Mouse (Mus musculus): ENCODE results near the gene Wdr54. TPM values are rescaled to one million over a fixed set of nuclear protein-coding genes. Genes with fewer than 3 reads are reported as not detected.

Gene Wdr54
- total RNA-seq (2021) = 1 to 10 TPM; 1.6 to 1.8 TPM

DNA sequence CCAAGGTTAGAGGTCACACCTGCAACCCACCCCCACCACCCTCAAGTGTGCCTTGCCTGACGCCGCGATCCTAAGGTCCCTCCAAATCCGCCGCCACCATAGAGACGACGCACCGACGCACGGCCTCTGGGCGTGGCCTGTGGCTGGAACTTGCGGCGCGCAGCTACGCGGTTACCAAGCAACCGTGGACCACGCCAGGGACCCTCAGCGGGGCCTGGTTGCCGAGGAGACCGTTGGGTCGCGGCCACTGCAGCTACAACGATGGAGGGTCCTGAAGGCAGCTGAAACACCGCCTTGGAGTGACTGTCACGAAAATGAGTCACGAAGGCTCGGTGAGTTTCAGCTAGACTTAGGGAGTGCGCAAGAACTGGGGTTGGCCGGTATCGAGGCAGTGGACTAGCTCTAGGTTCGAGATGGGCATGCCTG is at the start of gene Wdr54, which contains the start of gene 1700003E16Rik:
TSS of gene Wdr54 (minus strand) at position 139 of the 426 bp plus-strand sequence.
TSS of gene 1700003E16Rik (plus strand) at position 146 of the 426 bp plus-strand sequence.
- peak; percentile 70 for DNase-seq

DNA sequence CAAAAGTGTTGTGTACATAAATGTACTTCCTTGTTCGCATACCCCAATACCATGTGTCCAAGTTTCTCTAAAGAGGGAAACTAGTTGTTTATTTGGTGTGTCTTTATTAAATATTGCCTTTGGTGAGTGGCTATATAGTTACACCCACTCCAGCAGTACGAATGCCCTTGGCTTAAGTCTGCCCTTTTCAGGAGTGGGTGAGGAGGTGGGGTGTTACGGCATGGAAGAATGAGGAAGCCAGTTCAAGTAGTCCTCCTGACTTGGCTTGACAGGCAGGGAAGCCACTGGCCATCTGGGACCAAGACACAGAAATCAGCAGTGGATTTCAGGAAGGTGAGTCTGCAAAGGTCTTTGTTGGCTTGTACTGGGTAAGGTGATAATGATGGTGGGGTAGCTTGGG is 49.7 kb upstream of the Wdr54 start:
- DNase-seq = no peak

DNA sequence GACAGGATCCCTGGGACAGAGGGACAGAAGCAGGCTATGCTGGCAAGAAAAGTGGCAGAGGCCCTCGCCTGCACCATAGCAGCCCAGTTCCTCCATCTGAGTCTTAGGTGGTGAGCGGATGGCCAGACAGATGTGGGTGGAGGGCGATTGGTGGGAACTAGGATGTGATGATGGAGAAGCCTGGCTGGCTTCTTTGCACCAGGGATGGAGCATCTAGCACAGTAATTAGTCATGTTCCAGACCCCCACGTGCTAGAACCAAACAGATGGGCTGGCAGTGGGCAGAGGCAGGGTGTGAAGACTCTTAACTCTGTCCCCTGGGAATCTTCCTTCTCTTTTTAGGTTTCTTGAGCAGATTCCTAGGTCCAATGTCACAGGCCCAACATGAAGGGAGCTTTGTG is 47.1 kb upstream of the Wdr54 start:
- DNase-seq = no peak

DNA sequence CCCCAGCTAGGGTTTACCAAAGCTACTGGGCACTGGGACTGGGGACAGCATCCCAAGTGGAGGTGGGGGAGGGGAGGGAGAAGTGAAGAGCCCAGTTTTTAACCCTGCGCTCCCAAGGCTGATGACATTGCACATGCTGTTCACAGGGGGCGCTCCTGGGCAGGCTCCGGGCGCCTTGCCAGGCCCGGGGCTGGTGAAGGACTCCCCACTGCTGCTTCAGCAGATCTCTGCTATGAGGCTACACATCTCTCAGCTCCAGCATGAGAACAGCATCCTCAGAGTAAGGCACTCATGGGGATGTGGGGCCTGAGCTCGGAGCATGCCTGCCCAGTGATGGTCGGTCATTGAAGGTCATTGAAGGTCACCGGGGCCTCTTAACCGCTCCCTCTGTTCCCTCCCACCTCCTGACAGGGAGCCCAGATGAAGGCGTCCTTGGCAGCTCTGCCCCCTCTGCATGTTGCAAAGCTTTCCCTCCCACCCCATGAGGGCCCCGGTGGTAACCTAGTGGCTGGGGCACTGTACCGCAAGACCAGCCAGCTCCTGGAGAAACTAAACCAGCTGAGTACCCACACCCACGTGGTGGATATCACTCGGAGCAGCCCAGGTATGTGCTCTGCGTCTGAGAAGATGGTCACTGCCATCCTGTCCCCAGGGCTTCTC is 41.3 kb upstream of the Wdr54 start:
- DNase-seq = peak; percentile 72

- no peak for DNase-seq
Measured at GRCm38 (mm10) chr6:83193571-83193970, 37.4 kb upstream of the Wdr54 start.

DNA sequence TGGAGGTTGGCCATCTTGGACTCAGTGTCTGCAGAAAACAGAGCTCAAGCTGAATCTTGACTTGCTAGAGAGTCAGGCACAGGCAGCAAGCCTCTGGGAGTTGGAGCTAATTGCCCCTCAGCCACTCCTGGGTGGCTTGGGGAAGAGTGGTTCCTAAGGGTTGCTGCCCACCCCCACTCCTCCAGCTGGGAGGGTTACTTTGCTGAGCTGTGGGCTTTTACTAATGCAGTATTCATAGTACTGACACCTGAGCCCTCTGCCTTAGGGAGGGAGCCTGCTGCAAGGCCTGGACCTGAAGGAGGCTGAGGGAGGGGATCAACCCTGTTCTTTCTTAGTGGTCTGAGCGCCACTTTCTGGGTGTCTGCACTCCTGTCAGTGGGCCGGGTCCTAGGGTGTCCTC is 30.7 kb upstream of the Wdr54 start:
- DNase-seq = no peak

DNA sequence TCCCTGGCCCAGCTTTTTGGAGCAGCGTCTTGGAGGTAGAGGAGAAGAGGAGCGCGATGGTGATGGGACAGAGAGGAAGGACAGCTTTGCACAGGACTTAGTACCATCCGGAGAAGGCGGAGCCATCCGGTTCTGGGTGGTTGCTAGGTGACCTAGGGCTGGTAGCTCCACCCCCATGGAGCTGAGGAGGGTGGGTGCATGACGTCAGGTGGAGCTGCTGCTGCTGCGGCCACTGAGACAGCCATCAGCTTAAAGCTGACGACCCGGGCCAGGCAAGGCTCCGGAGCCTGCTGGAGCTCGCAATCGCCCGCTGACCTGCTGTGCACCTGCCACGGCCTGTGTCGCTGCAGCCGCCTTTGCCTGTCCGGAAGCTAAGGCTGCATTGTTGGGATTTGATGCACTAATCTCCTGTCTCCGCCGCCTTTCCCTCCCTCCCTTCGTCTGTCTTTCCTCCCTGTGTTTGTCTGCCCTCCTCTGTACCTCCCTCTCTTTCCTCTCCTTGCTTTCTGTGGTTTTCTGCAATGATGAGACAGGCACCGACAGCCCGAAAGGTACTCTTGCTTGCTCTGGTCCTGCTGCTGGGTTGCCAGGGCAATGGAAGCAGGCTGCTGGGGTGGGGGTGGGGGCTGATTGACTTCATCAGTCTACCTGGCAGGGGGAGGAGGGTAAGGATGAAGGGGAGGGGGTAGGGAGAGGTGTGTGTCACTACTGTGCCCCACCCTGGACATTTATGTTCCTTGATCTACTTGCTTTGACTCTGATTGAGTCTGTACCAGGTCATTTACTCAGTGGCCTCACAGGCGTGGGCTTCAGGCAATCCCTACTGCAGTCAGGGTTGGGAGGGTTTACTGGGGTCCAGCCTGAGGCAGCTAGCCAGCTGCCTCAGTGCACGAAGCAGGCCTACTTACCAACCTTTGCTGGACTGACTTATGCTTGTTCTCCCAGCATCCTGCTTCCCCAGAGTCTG is 30.0 kb upstream of the Wdr54 start:
- peak; percentile 53 for DNase-seq

DNA sequence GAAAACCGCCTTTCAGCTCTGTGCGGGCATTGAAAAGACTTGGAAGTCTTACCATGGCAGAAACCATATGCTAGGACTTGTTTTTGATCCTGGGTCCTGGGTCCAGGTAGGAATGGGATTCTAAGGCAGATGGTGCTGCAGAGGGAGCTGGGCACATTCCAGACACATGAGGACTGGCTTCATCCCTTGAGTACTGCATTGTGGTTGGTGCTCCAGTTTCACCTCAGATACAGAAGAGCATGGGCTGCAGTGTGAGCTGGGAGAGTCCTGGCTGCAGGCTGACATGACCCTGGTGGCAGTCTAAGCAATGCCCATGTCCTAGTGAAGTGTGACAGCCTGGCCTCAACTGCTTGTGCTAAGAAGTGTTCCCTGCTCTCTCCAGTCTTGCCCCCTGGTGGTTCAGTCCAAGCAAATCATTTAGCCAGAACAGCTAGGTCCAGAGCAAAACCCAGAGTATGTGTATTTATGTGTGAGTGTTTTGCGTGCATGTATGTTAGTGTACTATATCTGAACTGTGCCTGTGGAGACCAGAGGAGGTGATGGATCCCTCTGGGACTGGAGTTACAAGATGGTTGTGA is 28.8 kb upstream of the Wdr54 start:
- peak; percentile 32 for DNase-seq

GRCm38 (mm10) chr6:83180605-83181004 is 24.4 kb upstream of the Wdr54 start:
- no peak for DNase-seq

GRCm38 (mm10) chr6:83179390-83180117 is 23.4 kb upstream of the Wdr54 start:
- DNase-seq = peak; percentile 34

DNA sequence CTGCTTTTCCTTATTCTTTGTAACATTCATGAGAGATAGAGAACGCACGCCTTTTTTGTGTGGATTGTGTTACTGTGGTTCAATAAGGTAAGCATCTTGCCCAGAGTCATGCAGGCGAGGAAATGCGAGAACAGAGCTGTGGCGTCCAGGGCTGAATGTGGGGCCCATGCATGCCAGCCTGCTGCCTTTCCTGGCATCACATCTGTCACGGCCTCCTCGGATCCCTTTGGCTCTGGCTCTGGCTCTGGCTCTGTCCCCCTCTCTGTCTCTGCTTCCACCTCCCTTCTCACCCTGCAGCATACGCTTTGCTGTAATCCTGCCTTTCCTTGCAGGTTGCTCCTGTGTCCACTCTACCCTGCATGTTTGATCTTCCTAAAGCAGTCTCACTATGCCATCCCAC is 19.8 kb upstream of the Wdr54 start:
- no peak for DNase-seq

DNA sequence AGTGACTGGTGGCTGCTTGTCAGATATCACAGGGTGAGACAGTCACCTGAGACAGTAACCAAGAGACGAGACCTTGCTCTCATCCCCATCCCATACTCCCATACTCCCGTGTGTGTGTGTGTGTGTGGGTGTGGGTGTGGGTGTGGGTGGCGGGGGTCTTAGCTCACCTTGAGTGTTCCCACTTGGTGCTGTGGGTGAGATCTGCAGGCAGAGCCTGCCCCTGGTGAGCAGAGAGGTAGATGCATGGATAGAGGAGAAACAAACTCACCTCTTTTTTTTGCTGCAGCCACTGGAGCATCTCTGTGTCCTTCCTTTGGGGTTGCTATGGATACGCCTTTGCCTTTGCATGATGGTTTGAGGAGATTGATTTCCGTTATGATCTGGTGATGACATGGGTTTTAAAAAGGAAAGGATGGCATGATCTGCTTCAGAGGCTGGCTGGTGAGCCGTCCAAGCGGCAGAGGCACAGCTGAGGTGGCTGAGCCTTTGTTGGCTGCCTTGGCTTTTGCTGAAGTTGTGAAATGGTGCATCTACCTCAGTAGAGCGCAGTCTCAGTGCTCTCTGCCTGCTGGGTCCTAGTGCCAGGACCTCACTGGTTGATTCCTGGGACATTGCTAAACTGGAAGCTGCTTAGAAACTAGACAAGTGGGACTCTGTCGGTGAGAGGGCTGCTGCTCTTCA is 16.2 kb upstream of the Wdr54 start:
- DNase-seq = no peak

DNA sequence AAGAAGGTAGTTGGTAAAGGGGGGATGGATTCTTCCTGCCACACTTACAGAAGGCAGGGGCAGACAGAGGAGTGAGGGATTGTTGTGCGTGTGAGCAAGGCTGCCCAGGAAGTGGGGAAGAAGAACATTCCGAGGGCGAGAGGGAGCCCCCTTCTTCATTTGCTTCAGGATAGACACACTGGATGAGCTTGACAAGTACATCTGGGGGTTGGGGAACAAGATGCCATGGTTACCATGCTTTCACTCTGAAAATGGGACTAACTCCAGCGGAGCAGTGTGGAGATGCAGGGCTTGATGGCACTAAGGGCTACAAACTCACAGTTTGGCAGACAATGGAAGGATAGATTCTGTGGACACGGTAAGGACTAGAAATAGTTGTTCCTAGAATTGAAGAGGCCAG is 14.9 kb upstream of the Wdr54 start:
- DNase-seq = no peak

DNA sequence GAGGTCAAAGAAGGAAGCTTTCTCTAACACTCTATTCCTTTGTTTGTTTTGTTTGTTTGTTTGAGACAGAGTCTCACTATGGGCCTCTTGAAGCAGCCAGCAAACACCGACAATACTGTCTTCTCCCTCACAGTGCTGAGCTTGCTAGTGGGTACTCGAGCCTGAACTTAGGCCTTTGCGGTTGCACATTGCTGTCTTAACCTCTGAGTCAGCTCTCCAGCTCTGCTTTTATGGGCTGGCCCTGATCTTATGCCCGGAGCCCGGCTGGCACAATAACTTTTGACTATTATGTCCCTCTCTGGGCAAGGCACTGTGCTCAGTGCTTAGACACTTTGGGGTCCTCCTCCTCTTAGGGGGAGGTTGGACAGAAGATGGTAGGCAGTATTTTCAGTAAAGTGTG is 13.7 kb upstream of the Wdr54 start:
- no peak for DNase-seq

- DNase-seq = no peak
Measured at GRCm38 (mm10) chr6:83166243-83166630, 10.0 kb upstream of the Wdr54 start.

GRCm38 (mm10) chr6:83165607-83166242 is 9.5 kb upstream of the Wdr54 start, which contains the start of gene Dctn1:
Gene Dctn1 (plus strand): TSS chr6:83165920.
- DNase-seq = peak; percentile 97

DNA sequence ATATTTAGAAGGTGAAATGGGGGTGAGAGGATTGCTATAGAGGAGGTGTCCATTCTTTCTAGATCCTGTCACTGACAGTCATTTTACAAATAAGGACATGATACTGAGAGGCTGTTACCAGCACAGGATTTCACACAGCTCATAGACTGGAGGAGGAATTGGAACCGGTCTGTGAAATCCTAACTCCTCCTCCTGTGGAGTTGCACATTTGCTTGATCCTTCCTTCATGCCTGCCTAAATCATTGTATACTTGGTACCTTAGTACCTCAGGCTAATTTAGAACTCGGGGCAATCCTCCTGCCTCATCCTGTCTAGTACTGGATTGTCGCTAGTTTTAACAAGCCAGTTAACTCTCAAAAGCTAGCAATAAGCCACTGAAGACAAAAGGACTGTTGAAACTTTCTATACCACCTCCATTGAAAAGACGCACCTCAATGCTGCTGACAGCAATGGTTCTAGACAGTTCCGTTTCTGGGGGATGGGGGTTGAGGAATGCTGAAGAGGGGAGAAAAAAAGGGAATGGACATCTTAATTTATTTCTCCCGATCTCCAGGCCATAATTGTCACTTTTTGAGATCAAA is 8.9 kb upstream of the Wdr54 start:
- no peak for DNase-seq

- peak; percentile 64 for DNase-seq
Measured at GRCm38 (mm10) chr6:83162701-83163100, 6.5 kb upstream of the Wdr54 start.

- peak; percentile 44 for DNase-seq
Measured at GRCm38 (mm10) chr6:83161921-83162641, 5.9 kb upstream of the Wdr54 start.

DNA sequence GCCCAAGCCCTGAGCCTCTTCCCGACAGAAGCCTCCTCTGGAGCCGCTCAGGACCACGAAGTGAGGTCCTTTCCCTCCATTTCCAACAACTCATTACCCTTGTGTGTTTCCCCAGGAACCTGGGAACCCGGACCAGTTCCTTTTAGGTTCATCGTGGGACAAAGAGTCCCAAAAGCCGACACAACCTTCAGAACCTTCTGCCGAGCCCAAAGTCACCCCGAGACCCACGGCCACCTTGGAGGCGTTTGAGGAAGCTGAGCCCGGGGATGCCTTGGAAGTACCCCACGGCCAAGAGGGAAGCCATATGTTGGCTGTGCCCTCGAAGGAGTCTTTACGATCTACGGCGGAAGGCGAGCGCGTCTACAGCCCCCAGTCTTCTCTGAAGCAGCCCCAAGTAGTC is 5.2 kb upstream of the Wdr54 start:
- no peak for DNase-seq
